Mouse (Mus musculus) retina, postnatal 1 day (tissue): ENCODE results near the gene Pomc.
"Not testable (repeated sequence)": the region's sequence is repeated elsewhere in the genome, so short reads cannot be mapped to it uniquely, and the experiment has no call there.

Experiments used
- DNase-seq: peaks from one replicate; pipeline ENCODE4 v3.0.0-alpha.2; 2012

The Pomc gene

DNA sequence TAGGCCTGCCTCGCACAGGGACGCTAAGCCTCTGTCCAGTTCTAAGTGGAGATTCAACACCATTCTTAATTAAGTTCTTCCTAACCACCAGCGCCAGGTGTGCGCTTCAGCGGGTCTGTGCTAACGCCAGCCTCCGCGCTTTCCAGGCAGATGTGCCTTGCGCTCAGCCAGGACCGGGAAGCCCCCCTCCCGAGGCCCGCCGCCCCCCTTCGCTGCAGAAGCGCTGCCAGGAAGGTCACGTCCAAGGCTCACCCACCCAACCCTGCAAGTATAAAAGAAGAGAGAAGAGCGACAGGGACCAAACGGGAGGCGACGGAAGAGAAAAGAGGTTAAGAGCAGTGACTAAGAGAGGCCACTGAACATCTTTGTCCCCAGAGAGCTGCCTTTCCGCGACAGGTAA is at the start of gene Pomc:
TSS of gene Pomc (plus strand) at position 301 of the 400 bp plus-strand sequence.
- DNase-seq: peak; percentile 11

DNA sequence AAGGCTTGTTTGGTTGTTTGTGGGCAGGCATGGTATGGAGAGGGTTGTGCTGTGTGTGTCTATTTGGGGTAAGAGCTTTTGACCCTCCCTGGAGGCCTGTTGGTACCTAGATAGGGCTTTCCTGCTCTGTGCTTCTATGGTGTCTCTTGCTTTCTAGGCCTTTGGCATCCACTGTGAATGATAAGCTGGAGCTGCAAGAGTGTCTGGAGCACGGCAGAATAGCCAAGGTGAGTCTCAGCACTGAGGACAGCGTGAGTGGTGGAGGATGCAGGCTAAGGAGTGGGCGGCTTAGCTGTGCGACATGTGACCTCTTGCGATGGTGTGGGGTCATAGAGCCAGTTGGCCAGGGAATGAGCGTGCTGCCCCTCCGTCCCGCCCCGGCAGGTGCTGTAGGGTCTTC is 49.3 kb upstream of the Pomc start:
- DNase-seq: no peak

DNA sequence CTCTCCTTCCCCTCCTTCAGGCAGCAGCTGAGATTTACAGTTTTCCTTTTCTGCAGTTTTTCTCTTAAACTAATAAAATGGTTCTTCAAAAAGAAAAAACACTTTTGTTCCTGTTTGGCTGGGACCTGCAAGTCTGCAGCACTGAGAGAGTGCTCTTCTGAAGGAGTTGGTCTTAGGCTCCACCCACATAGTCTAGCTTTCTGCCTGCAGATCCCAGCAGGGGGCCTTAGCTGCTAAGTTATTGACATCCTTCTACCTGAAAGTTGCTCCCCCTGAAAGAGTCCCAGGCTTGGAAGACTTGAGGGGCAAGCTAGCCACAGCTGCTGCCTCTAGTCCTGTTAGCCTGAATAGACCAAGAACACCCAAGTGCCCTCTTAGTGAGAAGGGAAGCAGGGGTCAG is 48.4 kb upstream of the Pomc start:
- no peak for DNase-seq

DNA sequence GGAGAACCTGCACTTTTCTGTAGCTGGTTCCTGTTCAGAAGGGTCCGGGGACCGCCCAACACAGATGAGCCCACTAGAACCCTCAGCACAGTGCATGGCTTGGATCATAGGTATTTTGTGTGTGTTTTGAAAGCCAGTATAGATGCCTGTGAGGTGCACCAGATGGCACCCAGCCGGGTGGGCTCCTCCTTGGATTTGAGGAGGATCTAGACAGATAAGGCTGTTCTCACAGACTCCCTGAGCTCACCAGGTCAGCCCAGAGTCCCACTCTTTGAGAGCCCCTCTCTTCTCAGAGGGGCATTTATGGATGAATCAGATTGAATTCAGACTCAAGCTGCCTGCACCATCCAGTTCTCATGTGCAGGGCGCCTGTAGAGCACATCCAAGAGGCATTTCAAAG is 47.7 kb upstream of the Pomc start:
- DNase-seq: no peak

DNA sequence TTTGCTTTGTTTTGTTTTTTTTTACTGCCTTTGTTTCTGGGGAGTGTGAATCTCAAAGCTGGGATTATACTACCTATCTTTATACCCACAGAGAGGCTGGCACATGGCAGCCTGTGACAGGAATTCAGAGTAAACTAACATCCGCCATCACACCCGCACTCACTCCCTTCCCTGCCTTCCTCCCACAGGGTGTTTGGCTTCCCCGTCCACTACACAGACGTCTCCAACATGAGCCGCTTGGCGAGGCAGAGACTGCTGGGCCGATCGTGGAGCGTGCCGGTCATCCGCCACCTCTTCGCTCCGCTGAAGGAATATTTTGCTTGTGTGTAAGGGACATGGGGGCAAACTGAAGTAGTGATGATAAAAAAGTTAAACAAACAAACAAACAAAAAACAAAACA is 47.3 kb upstream of the Pomc start:
- no peak for DNase-seq

DNA sequence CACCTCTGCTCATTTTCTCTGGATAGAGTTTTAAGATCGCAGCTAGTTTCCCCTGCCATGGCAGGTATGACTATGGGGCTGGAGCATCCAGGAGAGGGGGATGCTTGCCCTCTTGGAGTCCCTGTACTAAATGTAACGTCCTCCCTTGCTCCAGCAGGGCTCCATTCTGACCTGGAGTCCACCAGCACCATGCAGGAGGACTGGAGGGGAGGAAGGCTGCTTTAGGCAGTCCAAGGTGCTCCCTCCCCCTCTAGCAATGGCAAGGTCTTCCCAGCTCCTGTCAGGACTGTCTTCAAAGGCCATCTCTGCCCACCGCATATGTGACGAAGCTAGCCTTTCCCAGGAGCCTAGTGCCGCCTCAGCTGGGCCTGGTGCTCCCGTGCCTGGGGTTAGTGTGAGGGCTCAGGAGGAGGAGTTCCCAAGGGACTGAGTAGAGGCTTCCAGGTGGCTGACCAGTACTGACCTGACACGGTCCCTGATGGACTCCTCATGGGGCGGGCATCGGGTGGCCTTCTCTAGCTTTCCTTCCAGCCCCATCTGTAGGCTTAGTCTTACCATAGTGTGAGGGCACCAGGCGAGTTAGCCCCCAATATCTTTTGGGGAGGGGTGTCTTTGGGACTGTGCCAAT is 44.2 kb upstream of the Pomc start:
- DNase-seq: no peak

DNA sequence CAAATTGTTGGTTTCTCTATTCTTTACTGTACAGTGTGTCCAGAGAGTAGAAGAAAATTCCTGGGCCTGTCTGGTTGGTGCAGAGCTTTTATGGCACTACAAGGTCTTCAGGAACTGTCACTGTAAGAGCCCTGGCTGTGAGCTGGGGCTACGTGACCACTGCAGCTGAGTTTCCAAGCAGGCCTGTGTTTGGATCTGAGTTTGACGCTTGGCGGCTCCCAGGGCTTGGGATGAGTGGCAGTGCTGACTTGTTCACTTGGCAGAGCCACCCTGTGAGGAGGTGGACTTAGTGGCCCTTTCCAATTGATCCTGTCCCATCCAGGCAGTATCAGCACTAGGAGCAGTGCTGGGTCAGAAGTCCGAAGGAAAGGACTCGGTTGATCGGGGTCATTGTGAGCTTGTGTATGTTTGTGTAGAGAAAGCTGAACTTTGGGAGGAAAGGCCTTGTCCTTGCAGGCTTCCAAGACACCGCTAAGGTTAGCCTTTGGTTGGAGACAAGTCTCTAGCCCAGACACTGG is 42.9 kb upstream of the Pomc start:
- no peak for DNase-seq

DNA sequence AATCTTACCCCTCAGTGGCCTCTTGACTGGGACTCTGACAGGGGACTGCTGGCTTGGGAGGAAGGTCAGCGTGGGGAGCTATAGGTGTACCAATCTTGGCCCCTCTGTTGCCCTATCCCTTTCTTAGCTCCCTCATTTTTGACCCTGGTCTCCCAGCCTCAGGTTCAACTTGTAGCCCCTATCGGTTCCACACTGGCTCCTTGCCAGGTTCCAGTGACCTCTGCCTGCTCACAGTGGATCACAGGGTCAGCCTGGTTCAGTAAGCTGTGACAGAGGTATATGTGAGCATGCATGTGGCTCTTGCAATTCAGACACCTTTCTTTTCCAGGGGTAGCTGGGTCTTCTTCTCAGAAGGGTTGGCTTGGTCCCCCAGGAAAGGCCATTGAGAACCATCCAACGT is 38.9 kb upstream of the Pomc start:
- no peak for DNase-seq

DNA sequence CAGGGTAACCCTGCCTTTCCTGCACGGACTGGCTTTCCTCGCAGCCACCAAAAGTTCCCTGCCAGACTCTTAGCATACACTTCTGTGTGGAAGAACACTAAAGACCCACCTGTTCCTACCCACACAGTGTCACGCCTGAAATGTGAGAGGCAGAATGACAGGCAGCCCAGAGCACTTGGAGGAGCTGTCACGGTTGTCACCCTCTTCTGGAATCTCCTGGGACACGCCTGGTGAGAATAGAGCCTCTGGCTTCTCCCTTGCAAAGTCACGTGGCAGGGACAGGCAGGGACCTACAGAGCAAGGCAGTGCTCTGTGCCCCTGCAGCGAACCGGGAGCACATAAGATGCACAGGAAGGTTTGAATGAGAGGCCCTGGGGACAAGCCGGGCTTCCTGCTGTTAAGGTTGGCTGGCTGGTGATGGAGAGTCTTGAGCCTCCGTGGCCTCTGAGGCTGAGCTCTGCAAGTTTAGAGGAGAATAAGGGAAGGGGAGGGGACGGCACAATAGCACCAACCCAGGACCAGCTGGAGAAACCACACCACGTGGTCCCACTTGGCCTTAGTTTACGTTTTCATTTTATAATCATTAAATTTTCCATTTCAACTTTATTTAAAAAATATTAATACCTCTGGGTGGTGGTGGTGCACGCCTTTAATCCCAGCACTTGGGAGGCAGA is 36.9 kb upstream of the Pomc start:
- peak; percentile 52 for DNase-seq

DNA sequence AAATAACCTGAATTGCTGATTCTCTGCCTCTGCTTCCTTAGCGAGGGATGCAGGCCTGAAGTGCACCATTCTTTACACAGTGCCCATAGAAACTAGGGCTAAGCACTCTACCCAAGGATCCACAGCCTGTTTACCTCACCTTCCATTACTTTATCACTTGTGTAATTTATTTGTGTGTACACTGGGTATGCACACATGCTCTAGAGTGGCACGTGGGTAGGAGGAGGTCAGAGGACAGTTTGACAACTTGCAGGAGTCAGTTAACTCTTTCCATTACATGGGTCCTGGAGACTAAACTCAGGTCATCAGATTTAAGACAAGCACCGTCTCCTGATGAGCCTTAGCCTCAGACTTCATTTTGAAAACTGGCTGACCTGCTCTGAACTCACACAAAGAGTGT is 36.2 kb upstream of the Pomc start:
- DNase-seq: no peak

DNA sequence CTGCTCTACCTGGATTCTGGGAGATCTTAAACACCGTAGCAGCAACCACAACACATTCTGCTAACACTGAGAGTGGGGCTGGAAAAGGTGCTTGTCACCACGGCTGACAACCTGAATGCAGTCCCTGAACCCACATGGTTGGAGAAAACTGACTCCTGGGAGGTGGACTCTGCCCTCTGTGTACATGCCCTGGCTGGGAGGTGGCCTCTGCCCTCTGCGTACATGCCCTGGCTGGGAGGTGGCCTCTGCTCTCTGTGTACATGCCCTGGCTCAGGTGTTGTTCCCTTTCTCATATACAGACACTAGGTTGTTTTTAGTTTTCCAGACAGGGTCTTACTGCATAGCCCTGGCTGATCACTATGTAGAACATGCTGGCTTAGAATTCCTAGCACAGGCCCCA is 35.3 kb upstream of the Pomc start:
- no peak for DNase-seq

DNA sequence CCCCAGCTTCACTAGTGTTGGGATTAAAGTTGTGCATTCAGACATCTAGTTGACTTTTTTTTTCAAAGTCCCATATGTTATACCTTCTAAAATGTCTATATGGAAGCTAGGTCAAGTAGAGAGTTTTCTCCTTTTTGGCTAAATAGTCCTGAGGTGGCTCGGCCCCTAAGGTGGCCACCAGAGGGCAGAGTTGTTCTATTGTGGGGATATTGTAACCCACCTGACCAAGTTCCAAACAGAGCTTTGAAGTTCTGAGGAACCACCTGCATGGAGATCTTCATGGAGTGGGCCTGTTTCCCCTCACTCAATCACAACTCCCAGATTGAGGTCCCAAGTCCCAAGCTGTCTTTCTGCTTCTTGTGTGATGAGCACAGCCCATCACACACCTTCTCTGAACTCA is 28.6 kb upstream of the Pomc start:
- DNase-seq: peak; percentile 69

DNA sequence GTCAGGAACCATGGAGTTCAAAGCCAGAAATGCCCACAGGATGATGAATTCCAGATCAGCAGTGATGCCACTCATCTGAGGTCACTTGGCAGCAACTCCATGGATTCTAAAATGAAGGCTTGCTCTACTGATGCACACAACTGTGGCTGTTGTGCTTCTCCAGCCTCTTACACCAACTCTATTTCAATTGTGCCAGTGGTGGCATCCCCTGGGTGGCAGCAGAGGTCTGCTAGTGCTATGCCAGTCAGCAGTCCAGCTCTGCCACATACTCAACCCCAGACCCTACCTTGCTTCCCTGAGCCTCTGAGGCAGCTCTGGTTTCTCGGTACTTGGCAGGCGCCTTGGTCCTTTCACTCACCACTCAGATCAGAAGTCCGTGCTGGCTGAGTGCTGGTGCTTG is 25.9 kb upstream of the Pomc start:
- peak; percentile 36 for DNase-seq

DNA sequence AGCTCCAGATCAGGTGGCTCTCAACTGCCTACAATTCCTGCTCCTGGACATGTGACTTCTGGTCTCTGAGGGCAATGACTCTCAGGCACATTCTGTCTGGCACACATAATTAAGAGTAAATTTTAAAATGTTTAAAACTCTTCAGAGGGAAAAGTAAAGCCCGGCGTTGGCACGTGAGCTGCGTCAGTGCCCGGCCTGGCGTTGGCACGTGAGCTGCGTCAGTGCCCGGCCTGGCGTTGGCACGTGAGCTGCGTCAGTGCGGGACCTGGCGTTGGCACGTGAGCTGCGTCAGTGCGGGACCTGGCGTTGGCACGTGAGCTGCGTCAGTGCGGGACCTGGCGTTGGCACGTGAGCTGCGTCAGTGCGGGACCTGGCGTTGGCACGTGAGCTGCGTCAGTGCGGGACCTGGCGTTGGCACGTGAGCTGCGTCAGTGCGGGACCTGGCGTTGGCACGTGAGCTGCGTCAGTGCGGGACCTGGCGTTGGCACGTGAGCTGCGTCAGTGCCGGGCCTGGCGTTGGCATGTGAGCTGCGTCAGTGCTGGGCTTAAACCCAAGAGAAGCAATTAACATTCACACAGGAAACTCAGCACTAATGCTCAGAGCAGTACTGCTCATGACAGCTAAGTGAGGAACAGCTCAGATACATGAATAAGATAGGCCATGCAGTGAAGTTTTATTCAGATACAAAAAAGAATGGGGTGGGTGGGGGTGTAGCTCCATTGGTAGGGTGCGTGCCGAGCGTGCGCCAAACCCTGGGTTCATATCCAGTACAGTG is 24.5 kb upstream of the Pomc start:
- not testable (repeated sequence) for DNase-seq

DNA sequence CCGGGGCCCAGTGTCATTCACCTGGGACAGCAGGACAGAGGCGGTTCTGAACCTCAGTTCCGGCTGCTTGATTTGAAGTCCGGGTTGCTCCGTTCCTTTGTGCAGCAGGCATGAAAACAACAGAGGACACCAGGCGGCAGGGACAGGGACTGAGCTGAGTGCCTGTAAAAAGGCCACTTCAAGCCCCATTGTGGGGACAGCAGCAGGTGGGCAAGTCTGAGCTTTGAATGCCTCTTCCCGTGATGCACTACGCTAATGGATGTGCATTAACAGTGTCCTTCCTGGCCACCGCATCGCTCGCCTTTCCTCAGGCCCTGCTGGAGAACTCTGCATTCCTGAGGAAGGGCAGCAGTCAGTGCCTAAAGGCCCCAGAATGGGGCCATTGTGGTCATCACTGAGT is 12.7 kb upstream of the Pomc start:
- DNase-seq: peak; percentile 55

DNA sequence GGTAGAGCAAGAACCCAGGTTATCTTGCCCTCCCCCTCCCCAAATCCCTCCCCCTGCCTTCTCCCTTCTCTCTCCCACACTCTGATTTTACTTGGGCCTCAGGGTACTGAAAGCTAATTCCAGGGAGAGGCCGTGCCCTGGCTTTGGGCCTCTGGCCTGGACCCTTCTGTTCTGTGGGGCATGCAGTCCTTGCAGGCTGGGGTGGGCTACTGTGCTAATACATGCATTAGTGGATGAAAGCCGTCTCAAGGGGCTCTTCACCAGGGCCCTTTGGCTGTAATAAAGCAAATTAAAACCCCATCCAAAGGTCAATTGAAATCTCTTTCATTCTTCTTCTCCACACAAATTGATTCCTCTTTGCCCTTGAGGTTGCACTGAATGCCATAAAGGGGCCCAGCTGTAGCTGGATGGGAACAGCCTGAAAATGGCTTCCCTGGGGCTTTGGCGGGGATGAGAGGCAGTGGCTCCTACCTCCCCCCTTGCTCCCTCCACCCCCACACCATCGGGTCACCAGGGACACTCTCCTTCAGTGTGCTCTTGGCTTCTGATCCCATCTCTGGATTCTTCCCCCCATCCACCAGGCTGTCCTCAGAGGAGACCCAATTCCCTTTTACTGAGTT is 10.2 kb upstream of the Pomc start:
- DNase-seq: peak; percentile 11

DNA sequence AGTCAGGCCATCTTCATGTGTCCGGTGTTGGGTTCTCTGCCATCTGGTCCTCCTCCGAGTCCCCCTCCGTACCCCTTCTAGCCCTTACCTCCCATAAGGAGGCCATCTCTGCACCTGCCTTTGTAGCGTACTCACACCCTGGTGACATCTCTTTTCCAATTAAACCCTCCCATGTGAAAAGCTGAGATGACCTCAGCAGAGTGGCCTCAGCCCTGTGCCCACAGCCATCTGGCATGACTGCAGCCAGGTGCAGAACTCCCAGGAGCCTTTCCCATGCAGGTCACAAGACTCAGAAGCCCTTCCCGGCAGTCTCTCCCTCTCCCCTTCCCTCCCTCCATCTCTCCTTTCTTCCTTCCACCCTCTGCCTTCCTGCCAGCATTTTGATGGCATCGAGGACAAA is 7.2 kb upstream of the Pomc start:
- DNase-seq: peak; percentile 38

DNA sequence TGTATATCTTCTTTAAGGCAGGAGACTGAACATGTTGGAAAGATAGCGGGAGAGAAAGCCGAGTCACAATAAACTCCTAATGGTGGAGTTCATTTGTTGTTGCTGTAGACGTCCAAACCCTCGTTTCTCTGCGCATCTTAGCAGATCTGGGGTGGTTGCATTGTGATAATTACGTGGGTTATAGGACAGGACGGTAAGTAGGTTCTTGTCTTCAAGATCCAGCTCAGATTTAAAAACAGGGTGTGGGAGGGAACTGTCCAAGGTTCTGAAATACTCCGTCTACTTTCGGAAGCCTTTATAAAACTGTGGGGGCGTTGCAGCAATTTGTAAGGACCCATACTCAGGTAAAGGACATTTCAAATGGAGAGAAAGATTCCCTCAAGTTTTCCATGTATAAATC is 620 bp downstream of the Pomc start:
- peak; percentile 62 for DNase-seq

DNA sequence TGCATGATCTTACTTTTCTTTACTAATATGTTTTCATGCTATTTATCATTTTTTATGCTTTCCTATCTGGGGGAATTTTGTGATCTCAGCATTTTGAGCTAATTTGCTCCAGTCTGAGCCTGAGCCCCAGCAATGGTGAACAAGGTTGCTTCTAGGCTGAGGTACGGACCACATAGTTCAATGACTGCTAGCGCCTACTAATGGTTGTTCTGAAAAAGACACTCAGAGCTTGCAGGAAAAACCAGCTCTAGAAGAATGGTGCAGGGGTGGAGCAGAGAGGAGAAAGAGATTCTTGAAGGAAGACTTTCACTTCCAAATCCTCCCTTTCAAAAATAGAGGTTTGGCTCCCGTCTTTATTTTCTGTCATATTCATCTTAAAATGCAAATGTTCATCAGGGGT is 1.6 kb downstream of the Pomc start:
- peak; percentile 61 for DNase-seq

DNA sequence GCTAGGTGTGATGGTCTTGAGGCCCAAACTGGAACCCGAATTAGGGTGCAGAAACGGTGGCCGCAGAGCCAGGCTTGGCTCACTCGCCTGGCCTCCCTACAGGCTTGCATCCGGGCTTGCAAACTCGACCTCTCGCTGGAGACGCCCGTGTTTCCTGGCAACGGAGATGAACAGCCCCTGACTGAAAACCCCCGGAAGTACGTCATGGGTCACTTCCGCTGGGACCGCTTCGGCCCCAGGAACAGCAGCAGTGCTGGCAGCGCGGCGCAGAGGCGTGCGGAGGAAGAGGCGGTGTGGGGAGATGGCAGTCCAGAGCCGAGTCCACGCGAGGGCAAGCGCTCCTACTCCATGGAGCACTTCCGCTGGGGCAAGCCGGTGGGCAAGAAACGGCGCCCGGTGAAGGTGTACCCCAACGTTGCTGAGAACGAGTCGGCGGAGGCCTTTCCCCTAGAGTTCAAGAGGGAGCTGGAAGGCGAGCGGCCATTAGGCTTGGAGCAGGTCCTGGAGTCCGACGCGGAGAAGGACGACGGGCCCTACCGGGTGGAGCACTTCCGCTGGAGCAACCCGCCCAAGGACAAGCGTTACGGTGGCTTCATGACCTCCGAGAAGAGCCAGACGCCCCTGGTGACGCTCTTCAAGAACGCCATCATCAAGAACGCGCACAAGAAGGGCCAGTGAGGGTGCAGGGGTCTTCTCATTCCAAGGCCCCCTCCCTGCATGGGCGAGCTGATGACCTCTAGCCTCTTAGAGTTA is 5.2 kb downstream of the Pomc start:
- DNase-seq: peak; percentile 98

DNA sequence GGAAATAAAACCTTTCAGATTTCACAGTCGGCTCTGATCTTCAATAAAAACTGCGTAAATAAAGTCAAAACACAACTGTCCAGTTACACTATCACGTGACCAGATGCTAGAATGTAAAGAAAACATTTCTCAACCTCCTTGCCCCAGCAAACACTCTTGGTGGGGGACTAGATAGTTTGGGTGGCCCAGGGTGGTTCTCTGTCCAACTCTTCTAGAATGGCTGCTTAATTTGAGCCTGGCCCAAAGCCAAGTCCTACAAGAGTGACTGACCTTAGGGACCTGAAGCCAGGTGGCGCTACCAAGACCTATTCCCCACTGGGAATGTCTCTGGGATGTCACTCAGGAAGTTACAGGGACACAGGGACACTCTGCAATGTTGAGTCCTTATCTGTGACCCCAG is 5.8 kb downstream of the Pomc start:
- DNase-seq: peak; percentile 43

DNA sequence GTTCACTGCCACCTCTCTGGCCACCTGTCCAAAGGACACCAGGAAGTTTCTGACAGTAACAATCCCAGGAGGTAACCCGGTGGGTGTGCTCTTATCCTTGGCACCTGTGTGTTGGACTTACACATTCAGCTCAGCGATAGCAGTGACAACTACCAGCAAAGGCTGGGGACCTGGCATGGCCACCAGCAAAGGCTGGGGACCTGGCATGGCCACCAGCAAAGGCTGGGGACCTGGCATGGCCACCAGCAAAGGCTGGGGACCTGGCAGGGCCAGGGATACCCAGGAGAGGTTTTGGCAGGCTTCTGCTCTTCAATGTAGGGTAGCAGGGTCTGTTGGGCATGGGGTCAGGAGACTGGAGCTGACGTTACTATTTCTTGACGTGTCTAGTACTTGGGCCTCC is 12.4 kb downstream of the Pomc start:
- DNase-seq: no peak

DNA sequence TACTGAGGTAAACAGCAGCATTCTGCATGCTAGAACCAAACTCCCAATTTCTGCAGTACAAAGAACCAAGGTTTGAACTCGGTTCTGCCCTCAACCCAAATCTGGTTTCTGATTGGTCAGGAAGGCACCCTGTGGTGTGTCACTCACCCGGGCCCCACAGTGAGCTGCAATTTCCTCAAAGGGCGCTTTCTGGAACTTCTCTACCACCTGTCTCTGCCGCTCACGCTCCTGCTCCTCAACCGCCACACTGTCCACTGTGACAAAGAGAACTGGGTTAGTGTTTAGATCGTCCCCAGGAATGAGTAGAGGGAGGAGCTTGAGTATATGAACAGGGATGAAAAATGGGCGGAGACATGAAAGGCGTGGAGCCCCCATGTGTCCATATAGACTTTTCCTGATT is 13.6 kb downstream of the Pomc start:
- peak; percentile 45 for DNase-seq
